Mouse (Mus musculus) CH12.LX (cell line): Measurements from ENCODE around the gene Picalm.

Source experiments
- CHD2 ChIP-seq: IDR thresholded peaks from 2 replicates; pipeline ENCODE4 v1.6.1; 2011; ENCODE audit warnings: low read length, improper control_type of control experiment
- CTCF ChIP-seq, 2 experiments: IDR thresholded peaks in 1 of 2; conservative IDR thresholded peaks in 1 of 2; 2 replicates each; pipeline ENCODE4 v1.5.1; 2011 to 2012; ENCODE audit warnings: low read depth in 2 of 2, low read length in 2 of 2, improper control_type of control experiment in 1 of 2, inconsistent platforms in 1 of 2, mild to moderate bottlenecking in 1 of 2, moderate library complexity in 1 of 2
- MAFK ChIP-seq: IDR thresholded peaks from 2 replicates; pipeline ENCODE4 v1.6.1; 2011; ENCODE audit warnings: low read length, improper control_type of control experiment; ENCODE audit not compliant: insufficient replicate concordance
- MAX ChIP-seq: IDR thresholded peaks from 2 replicates; pipeline ENCODE4 v1.6.1; 2011; ENCODE audit warnings: low read length, improper control_type of control experiment
- MAZ ChIP-seq: IDR thresholded peaks from 2 replicates; pipeline ENCODE4 v1.6.1; 2012; ENCODE audit warnings: low read depth, mild to moderate bottlenecking, inconsistent platforms, low read length, improper control_type of control experiment, moderate library complexity
- MEF2A ChIP-seq: IDR thresholded peaks from 2 replicates; pipeline ENCODE4 v1.6.1; 2014; ENCODE audit warnings: low read depth, mild to moderate bottlenecking, inconsistent platforms, low read length, improper control_type of control experiment, borderline replicate concordance
- POLR2A ChIP-seq: IDR thresholded peaks from 2 replicates; pipeline ENCODE4 v1.6.1; 2011; ENCODE audit warnings: low read depth, mild to moderate bottlenecking, improper control_type of control experiment, low read length
- TBP ChIP-seq: conservative IDR thresholded peaks from 2 replicates; pipeline ENCODE4 v1.6.1; 2011; ENCODE audit warnings: low read depth, low read length, improper control_type of control experiment
- TCF12 ChIP-seq: IDR thresholded peaks from 2 replicates; pipeline ENCODE4 v1.6.1; 2014; ENCODE audit warnings: low read depth, mild to moderate bottlenecking, inconsistent platforms, low read length, improper control_type of control experiment
- UBTF ChIP-seq: IDR thresholded peaks from 2 replicates; pipeline ENCODE4 v1.6.1; 2012; ENCODE audit warnings: low read depth, mild to moderate bottlenecking, inconsistent platforms, low read length, improper control_type of control experiment, moderate library complexity
- ZMIZ1 ChIP-seq: IDR thresholded peaks from 2 replicates; pipeline ENCODE4 v1.6.1; 2012; ENCODE audit warnings: low read depth, mild to moderate bottlenecking, inconsistent platforms, low read length, improper control_type of control experiment
- ZNF384 ChIP-seq: IDR thresholded peaks from 2 replicates; pipeline ENCODE4 v1.6.1; 2012; ENCODE audit warnings: low read depth, low read length, improper control_type of control experiment, inconsistent platforms

- TF ChIP-seq CTCF (conservative IDR thresholded peaks at IDR 0.05 in 1 of 2, IDR thresholded peaks at IDR 0.05 in 1 of 2; ENCODE audit: low read depth in 2 of 2, low read length in 2 of 2) = no peak
- TF ChIP-seq UBTF = no peak
- no peak for TF ChIP-seq ZMIZ1
- no peak for TF ChIP-seq MEF2A
- no peak for TF ChIP-seq MAZ
- no peak for TF ChIP-seq POLR2A
- no peak for TF ChIP-seq MAX
- no peak for TF ChIP-seq TBP
- TF ChIP-seq ZNF384 = no peak
- TF ChIP-seq CHD2 = no peak
- no peak for TF ChIP-seq TCF12
- no peak for TF ChIP-seq MAFK
Observed at GRCm38 (mm10) chr7:90210947-90211346, 80.9 kb downstream of the Picalm start.
